Mouse (Mus musculus) hindbrain, postnatal 0 days (tissue): ENCODE data around the gene Tmem184a. TPM values are rescaled to one million over a fixed set of nuclear protein-coding genes. Genes with fewer than 3 reads are reported as not detected.

ENCODE experiments used
- ATAC-seq: fragments of 200-750 bp; cut with Nextera tagmentation; 2 replicates; pipeline ENCODE4 v1.8.0; 2017; ENCODE audit warnings: mild to moderate bottlenecking, moderate TSS enrichment, moderate library complexity
- DNase-seq: peaks from one replicate; pipeline ENCODE4 v3.0.0-alpha.2; 2015; ENCODE audit warnings: low spot score
- H3K27ac ChIP-seq: fragments of 300-500 bp; sonication (generic); 2 replicates; pipeline ENCODE4 v1.5.1; 2014; ENCODE audit warnings: mild to moderate bottlenecking
- H3K27me3 ChIP-seq: fragments of 300-500 bp; sonication (generic); 2 replicates; pipeline ENCODE4 v1.6.1; 2014; ENCODE audit warnings: low read length, mixed read lengths; ENCODE audit not compliant: insufficient read depth
- H3K36me3 ChIP-seq: fragments of 300-500 bp; sonication (generic); 2 replicates; pipeline ENCODE4 v1.6.1; 2014; ENCODE audit warnings: low read length, mixed read lengths; ENCODE audit not compliant: insufficient read depth
- H3K4me1 ChIP-seq: fragments of 300-500 bp; sonication (generic); 2 replicates; pipeline ENCODE4 v1.6.1; 2014; ENCODE audit warnings: antibody characterized with exemption, low read length, mixed read lengths; ENCODE audit not compliant: insufficient read depth
- H3K4me2 ChIP-seq: fragments of 300-500 bp; sonication (generic); 2 replicates; pipeline ENCODE4 v1.6.1; 2014; ENCODE audit warnings: low read depth, mild to moderate bottlenecking, low read length, moderate library complexity, mixed read lengths
- H3K4me3 ChIP-seq: fragments of 300-500 bp; sonication (generic); 2 replicates; pipeline ENCODE4 v1.5.1; 2014; ENCODE audit warnings: low read length
- H3K9ac ChIP-seq: fragments of 300-500 bp; sonication (generic); replicated peaks from 2 replicates; pipeline ENCODE4 v1.6.1; 2014; ENCODE audit warnings: mild to moderate bottlenecking, low read length, moderate library complexity, mixed read lengths
- H3K9me3 ChIP-seq: fragments of 300-500 bp; sonication (generic); 2 replicates; pipeline ENCODE4 v1.6.1; 2016; ENCODE audit warnings: low read length, mixed read lengths
- CTCF ChIP-seq: IDR thresholded peaks from 2 replicates; pipeline ENCODE4 v1.5.1; 2016; ENCODE audit warnings: antibody characterized with exemption, control low read depth, low read depth
- WGBS: fragments of 180-500 bp; shearing (Covaris S2); extraction: QIAGEN DNeasy Blood & Tissue Kit; methylation state at CpG from one replicate; pipeline ENCODE4 v1.1.7; 2014; 5-methylcytosine and 5-hydroxymethylcytosine counted together
- microRNA-seq, 2 experiments: library from miRNA; unstranded; fragments of <30 nt; microRNA quantifications; one replicate each; pipeline ENCODE4; 2016
- polyA plus RNA-seq: library from polyadenylated mRNA; unstranded; fragments of >200 nt; fragmentation: Nextera tagmentation; extraction: Ambion mirVana; gene quantifications from 2 replicates; pipeline ENCODE4 v1.2.1, GENCODE M21; 2015
- total RNA-seq: library from RNA; depleted of rRNA; stranded (reverse); fragments of >200 nt; gene quantifications from 2 replicates; pipeline ENCODE4 v1.2.3, GENCODE M21; 2014; rRNA removed

Tmem184a gene
- total and polyA plus RNA-seq, 2 experiments from 2014 or later = 0.06 to 0.31 TPM

DNA sequence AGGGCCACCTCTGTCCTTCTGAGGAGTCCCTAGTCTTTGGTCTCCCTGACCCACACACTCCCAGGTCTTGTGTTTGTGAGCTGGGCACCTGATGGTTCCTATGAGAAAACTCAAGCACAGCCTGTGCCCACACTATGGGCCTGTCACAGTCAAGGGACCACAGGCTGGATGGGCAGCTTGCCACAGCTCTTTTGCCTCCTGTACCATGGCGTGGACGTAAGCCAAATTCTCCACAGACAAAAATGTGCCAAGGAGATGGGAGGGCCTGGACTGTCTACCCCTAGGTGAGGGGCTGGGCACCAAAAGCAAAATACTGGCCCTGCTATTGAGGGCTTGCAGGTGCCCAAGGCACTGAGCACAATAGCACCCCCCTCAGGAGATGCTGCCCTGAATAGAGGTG is 63.1 kb downstream of the Tmem184a start:
- 70% methylated on average over 2 of the region's 2 CpGs for WGBS
- DNase-seq (no peak), ATAC-seq (no peak)
- no peak overlapping the region for H3K4me3 ChIP-seq
- H3K36me3 ChIP-seq = peaks cover 78% of the 10 kb centered on the region
- no peak overlapping the region for H3K9ac ChIP-seq
- no peaks in the 10 kb centered on the region for H3K9me3 ChIP-seq
- H3K4me2 ChIP-seq = no peak overlapping the region
- H3K4me1 ChIP-seq = no peaks in the 10 kb centered on the region
- TF ChIP-seq CTCF = no peak
- no peak overlapping the region for H3K27ac ChIP-seq
- H3K27me3 ChIP-seq = no peaks in the 10 kb centered on the region

DNA sequence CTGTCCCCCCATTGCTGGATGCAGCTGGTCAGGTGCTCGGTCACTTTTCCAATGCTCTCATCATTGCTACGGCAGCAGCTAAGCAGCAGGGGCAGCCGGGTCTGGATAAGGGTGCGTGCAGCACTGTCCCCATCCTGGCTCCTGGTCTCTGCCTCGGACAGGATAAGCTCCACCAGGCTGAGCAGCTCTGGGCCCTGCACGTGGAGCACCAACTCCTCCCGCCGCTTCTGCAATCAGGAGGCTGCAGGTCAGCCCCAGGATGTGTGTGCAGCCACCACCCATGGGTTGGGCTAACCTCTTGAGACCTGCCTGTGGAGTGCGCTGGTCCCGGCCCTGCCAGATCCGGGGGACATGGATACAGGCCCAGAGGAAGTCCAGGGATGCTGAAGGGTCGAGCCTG is 63.6 kb downstream of the Tmem184a start:
- Histone ChIP-seq H3K36me3 (peaks cover 78% of the 10 kb centered on the region), H3K4me1 (no peaks in the 10 kb centered on the region), H3K27me3 (no peaks in the 10 kb centered on the region), H3K9me3 (no peaks in the 10 kb centered on the region), H3K9ac (no peak overlapping the region), H3K4me3 (no peak overlapping the region), H3K27ac (no peak overlapping the region), H3K4me2 (no peak overlapping the region)
- no peak for TF ChIP-seq CTCF
- WGBS = 90% methylated on average over 12 of the region's 12 CpGs
- ATAC-seq = no peak
- no peak for DNase-seq

DNA sequence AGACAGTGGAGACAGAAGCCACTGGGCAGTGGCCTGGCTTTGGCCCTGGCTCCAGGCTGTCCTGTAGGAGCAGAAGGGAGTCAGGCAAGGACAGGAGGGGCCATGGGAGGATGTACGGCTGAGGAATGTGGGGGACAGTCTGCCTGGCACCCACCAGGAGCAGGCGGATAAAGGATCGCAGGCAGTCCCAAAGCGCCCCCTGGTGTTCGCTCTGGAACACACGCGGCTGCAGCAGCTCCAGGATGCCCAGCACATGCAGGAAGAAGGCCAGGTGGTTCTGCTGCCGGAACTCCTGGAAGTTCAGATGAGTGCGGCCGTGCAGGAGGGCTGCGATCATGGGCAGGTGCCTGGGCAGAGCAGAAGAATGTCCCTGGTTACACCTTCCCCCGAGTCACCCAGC is 65.0 kb downstream of the Tmem184a start:
- no peak overlapping the region for H3K27ac ChIP-seq
- no peaks in the 10 kb centered on the region for H3K27me3 ChIP-seq
- ATAC-seq (0 out of 2 replicates have a peak, but pooled peaks have one; percentile 10), DNase-seq (peak; percentile 75)
- no peaks in the 10 kb centered on the region for H3K4me1 ChIP-seq
- no peak overlapping the region for H3K4me2 ChIP-seq
- peaks cover 68% of the 10 kb centered on the region for H3K36me3 ChIP-seq
- WGBS = 40% methylated on average over 12 of the region's 12 CpGs
- no peaks in the 10 kb centered on the region for H3K9me3 ChIP-seq
- no peak overlapping the region for H3K4me3 ChIP-seq
- TF ChIP-seq CTCF = peak; percentile 88
- no peak overlapping the region for H3K9ac ChIP-seq

Small RNA genes within 50 kb of the gene (microRNA-seq; reads per million reads assigned to microRNA genes)
- 0 to 0.72 reads per million in 2 experiments for gene Mir7037

Other genes with a start within 250 kb of the Tmem184a start
- gene Micall2, start 83.6 kb downstream of the Tmem184a start, total RNA-seq = 11.0 and 13.9 TPM in 2 replicates
- gene Micall2, start 83.6 kb downstream of the Tmem184a start, polyA plus RNA-seq = 8.8 and 10.7 TPM in 2 replicates
- 126 and 158 TPM in 2 replicates for gene Ints1, start 44.2 kb downstream of the Tmem184a start, total RNA-seq
- gene Ints1, start 44.2 kb downstream of the Tmem184a start, polyA plus RNA-seq = 23.2 and 24.3 TPM in 2 replicates
- gene Mafk, start 28.4 kb downstream of the Tmem184a start, total RNA-seq = 12.9 and 13.1 TPM in 2 replicates
- 6.5 and 7.0 TPM in 2 replicates for gene Mafk, start 28.4 kb downstream of the Tmem184a start, polyA plus RNA-seq
- gene Gm26938, start 6.5 kb upstream of the Tmem184a start, total RNA-seq = not detected in 2 replicates
- gene Gm26938, start 6.5 kb upstream of the Tmem184a start, polyA plus RNA-seq = not detected in 2 replicates
- gene Psmg3, start 7.0 kb upstream of the Tmem184a start, total RNA-seq = 23.6 and 26.1 TPM in 2 replicates
- 59.0 and 60.6 TPM in 2 replicates for gene Psmg3, start 7.0 kb upstream of the Tmem184a start, polyA plus RNA-seq
- 26.0 and 45.1 TPM in 2 replicates for gene Elfn1, start 88.0 kb upstream of the Tmem184a start, total RNA-seq
- 2.3 and 3.3 TPM in 2 replicates for gene Elfn1, start 88.0 kb upstream of the Tmem184a start, polyA plus RNA-seq